Mouse (Mus musculus) CH12.LX (cell line): ENCODE measurements around the gene Nme9.

Experiments used
- CTCF ChIP-seq, 2 experiments: IDR thresholded peaks in 1 of 2; conservative IDR thresholded peaks in 1 of 2; 2 replicates each; pipeline ENCODE4 v1.5.1; 2011 to 2012; ENCODE audit warnings: low read depth in 2 of 2, low read length in 2 of 2, improper control_type of control experiment in 1 of 2, inconsistent platforms in 1 of 2, mild to moderate bottlenecking in 1 of 2, moderate library complexity in 1 of 2
- RAD21 ChIP-seq: IDR thresholded peaks from 2 replicates; pipeline ENCODE4 v1.6.1; 2011; ENCODE audit warnings: low read depth, mild to moderate bottlenecking, low read length, improper control_type of control experiment, moderate library complexity
- RCOR1 ChIP-seq: conservative IDR thresholded peaks from 2 replicates; pipeline ENCODE4 v1.6.1; 2012; ENCODE audit warnings: low read depth, mild to moderate bottlenecking, inconsistent platforms, low read length, improper control_type of control experiment
- TBP ChIP-seq: conservative IDR thresholded peaks from 2 replicates; pipeline ENCODE4 v1.6.1; 2011; ENCODE audit warnings: low read depth, low read length, improper control_type of control experiment
- USF1 ChIP-seq: IDR thresholded peaks from 2 replicates; pipeline ENCODE4 v1.6.1; 2014; ENCODE audit warnings: low read depth, mild to moderate bottlenecking, inconsistent platforms, low read length, improper control_type of control experiment
- ZKSCAN1 ChIP-seq: IDR thresholded peaks from 2 replicates; pipeline ENCODE4 v1.6.1; 2012; ENCODE audit warnings: low read depth, inconsistent platforms, low read length, improper control_type of control experiment, borderline replicate concordance
- ZMIZ1 ChIP-seq: IDR thresholded peaks from 2 replicates; pipeline ENCODE4 v1.6.1; 2012; ENCODE audit warnings: low read depth, mild to moderate bottlenecking, inconsistent platforms, low read length, improper control_type of control experiment

- TF ChIP-seq TBP (no peak), ZMIZ1 (no peak), ZKSCAN1 (no peak), CTCF (conservative IDR thresholded peaks at IDR 0.05 in 1 of 2, IDR thresholded peaks at IDR 0.05 in 1 of 2; ENCODE audit: low read depth in 2 of 2, low read length in 2 of 2) (no peak), USF1 (no peak), RAD21 (no peak), RCOR1 (no peak)
Observed at GRCm38 (mm10) chr9:99468572-99468971, 17.3 kb downstream of the Nme9 start.
